Mouse (Mus musculus): ENCODE measurements around the gene Mfrp. TPM values are rescaled to one million over a fixed set of nuclear protein-coding genes. Genes with fewer than 3 reads are reported as not detected.

Mfrp gene
- total and polyA plus RNA-seq, 2 experiments from 2014 or later, result 0.13 to 0.67 TPM

DNA sequence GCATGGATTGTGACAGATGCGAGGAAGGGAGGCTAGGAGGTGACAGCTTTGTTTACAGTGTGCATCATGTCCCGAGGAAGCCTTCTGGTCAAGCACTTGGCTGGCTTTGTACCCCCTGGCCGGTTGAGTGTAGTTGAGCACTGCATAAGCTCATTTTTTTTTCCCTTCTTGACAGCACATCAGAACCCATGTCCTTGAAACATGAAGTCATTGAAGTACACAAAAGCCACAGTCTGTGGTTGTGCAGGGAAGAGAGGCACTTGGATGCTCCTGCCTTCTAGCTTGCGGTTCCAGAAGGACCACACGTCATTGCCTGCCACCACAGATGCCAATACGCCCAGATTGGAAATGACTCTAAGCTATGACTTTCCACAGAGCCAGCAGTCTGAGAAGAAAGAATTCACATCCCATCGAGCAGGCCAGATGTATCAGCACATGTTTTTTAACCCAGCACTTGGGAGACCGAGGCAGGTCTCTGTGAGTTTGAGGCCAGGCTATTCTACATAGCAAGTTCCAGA, 18.5 kb downstream of the Mfrp start:
- H3K4me2 ChIP-seq (ENCODE audit: low read depth), result no peak overlapping the region
- H3K9me3 ChIP-seq (ENCODE audit: low read length), result no peaks in the 10 kb centered on the region
- no peak overlapping the region for H3K9ac ChIP-seq
- no peak for TF ChIP-seq CTCF (IDR thresholded peaks at IDR 0.05; ENCODE audit: low read depth)
- H3K4me1 ChIP-seq (ENCODE audit: insufficient read depth), result no peaks in the 10 kb centered on the region
- H3K27ac ChIP-seq (ENCODE audit: low read depth, low read length), result no peak overlapping the region
- H3K27me3 ChIP-seq (ENCODE audit: insufficient read depth, low read length), result no peaks in the 10 kb centered on the region
- ATAC-seq (no peak), DNase-seq (no peak)
- WGBS, result 84% methylated on average over 8 of the region's 8 CpGs
- no peaks in the 10 kb centered on the region for H3K36me3 ChIP-seq (ENCODE audit: insufficient read depth)
- H3K4me3 ChIP-seq (ENCODE audit: low read depth, low read length), result no peak overlapping the region

DNA sequence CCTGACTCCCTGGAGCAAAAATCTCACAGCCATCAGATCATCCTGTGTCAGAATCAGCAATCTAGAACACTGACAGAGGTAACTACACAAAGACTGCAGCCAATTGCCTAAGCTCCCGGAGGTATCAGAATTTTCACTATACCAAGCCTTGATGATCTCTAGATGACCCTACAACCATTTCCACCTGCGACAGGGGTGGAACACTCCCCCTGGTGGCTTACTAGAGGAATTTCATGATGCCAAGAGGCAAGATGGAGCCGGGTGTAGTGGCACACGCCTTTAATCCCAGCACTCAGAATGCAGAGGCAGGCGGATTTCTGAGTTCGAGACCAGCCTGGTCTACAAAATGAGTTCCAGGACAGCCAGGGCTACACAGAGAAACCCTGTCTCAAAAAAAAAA, 22.8 kb downstream of the Mfrp start:
- 78% methylated on average over 6 of the region's 6 CpGs for WGBS
- ATAC-seq (no peak), DNase-seq (no peak)
- no peaks in the 10 kb centered on the region for H3K4me1 ChIP-seq (ENCODE audit: insufficient read depth)
- H3K36me3 ChIP-seq (ENCODE audit: insufficient read depth), result no peaks in the 10 kb centered on the region
- H3K9ac ChIP-seq, result no peak overlapping the region
- no peak overlapping the region for H3K4me3 ChIP-seq (ENCODE audit: low read depth, low read length)
- no peaks in the 10 kb centered on the region for H3K27me3 ChIP-seq (ENCODE audit: insufficient read depth, low read length)
- no peak overlapping the region for H3K4me2 ChIP-seq (ENCODE audit: low read depth)
- no peak overlapping the region for H3K27ac ChIP-seq (ENCODE audit: low read depth, low read length)
- H3K9me3 ChIP-seq (ENCODE audit: low read length), result no peaks in the 10 kb centered on the region
- peak; percentile 56 for TF ChIP-seq CTCF (IDR thresholded peaks at IDR 0.05; ENCODE audit: low read depth)

DNA sequence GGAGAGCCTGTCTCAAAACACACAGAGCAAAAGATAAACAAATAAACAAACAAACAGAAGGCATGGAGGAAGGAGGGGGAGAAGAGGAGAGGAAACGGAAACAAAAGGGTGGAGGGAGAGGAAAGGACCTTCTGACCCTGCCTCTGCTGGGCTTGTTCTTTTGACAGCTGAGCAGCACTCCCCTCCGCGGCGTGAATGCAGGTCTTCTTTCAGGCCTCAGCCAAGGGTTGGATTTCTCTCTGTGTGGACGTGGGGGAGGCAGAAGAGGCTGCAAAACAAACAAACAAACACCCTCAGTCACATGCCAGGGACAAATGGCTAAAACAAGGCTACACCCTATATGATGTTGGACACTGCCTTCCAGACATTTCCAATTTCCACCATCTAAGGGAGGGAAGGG, 23.5 kb downstream of the Mfrp start:
- DNase-seq, result no peak
- ATAC-seq, result no peak
- H3K4me1 ChIP-seq (ENCODE audit: insufficient read depth), result no peaks in the 10 kb centered on the region
- H3K9me3 ChIP-seq (ENCODE audit: low read length), result no peaks in the 10 kb centered on the region
- no peaks in the 10 kb centered on the region for H3K36me3 ChIP-seq (ENCODE audit: insufficient read depth)
- 59% methylated on average over 5 of the region's 5 CpGs for WGBS
- H3K9ac ChIP-seq, result no peak overlapping the region
- H3K27ac ChIP-seq (ENCODE audit: low read depth, low read length), result no peak overlapping the region
- TF ChIP-seq CTCF (IDR thresholded peaks at IDR 0.05; ENCODE audit: low read depth), result no peak
- H3K27me3 ChIP-seq (ENCODE audit: insufficient read depth, low read length), result no peaks in the 10 kb centered on the region
- no peak overlapping the region for H3K4me3 ChIP-seq (ENCODE audit: low read depth, low read length)
- H3K4me2 ChIP-seq (ENCODE audit: low read depth), result no peak overlapping the region

DNA sequence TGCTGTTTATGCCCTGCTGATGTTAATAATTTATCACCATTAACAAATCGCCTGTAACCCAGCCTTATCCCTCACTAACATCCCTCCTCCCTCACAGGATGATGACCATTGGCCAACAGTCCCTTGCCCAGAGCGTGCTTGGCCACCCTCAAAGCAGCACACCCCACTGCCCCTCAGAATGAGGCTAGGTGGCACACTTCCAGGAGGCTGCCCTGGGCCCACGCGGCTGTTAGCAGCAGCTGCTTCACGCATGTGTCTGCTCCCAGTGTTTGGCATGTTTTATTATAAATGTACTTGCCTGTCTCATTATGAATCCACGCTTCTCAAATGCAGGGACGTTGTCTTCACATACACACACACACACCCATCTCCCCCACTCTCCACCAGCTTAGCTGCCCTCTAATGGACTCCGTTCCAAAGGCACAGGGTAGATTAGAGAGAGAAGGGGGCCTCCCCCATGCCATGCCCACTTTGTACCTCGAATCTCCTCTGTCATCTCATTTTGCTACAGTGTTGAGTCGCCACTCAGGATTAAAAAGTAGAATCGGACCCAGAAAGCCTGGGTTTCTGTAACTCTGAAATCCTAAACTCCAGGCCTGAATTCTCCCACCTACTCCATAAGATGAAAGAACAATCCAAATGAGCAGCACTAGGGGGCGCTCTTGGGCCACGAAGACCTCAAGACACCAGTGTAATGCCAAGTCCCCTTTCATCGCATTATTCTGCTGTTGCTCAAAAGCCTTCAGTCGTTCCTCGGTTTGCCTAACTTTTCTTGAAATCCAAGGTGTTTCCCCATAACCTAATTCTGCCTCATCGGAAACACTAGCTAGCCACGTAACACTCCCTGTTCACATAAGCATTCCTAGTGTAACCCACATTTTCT, 24.3 kb downstream of the Mfrp start:
- no peak overlapping the region for H3K9ac ChIP-seq
- no peaks in the 10 kb centered on the region for H3K4me1 ChIP-seq (ENCODE audit: insufficient read depth)
- peak overlapping the region; percentile 25; the same call in 1 of the 2 replicates for H3K4me2 ChIP-seq (ENCODE audit: low read depth)
- ATAC-seq, result peak; percentile 88
- peak; percentile 93 for TF ChIP-seq CTCF (IDR thresholded peaks at IDR 0.05; ENCODE audit: low read depth)
- H3K27me3 ChIP-seq (ENCODE audit: insufficient read depth, low read length), result 0 out of 2 replicates have a peak, but pooled peaks cover under 1% of the 10 kb centered on the region
- DNase-seq, result peak; percentile 94
- no peak overlapping the region for H3K4me3 ChIP-seq (ENCODE audit: low read depth, low read length)
- H3K9me3 ChIP-seq (ENCODE audit: low read length), result no peaks in the 10 kb centered on the region
- 21% methylated on average over 18 of the region's 18 CpGs for WGBS
- no peaks in the 10 kb centered on the region for H3K36me3 ChIP-seq (ENCODE audit: insufficient read depth)
- no peak overlapping the region for H3K27ac ChIP-seq (ENCODE audit: low read depth, low read length)

DNA sequence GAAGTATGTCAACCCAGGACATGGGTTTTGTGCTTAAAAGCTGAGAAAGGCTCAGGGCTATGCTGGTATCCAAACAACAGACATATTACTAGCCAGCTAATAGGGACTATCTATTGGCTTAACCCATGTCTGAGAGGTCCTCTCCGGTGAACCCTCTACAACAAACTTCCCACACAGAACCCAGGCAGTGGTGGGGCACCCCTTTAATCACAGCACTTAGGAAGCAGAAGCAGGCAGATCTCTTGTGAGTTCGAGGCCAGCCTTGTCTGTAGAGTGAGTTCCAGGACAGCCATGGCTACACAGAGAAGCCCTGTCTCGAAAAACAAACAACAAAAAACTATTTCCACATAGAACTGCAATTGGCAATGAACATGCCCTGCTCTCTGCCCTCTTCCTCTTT, 25.2 kb downstream of the Mfrp start:
- Histone ChIP-seq H3K4me3 (ENCODE audit: low read depth, low read length) (no peak overlapping the region), H3K27ac (ENCODE audit: low read depth, low read length) (no peak overlapping the region), H3K9ac (no peak overlapping the region), H3K4me1 (ENCODE audit: insufficient read depth) (no peaks in the 10 kb centered on the region), H3K27me3 (ENCODE audit: insufficient read depth, low read length) (peaks cover 8% of the 10 kb centered on the region; the same call in 1 of the 2 replicates), H3K4me2 (ENCODE audit: low read depth) (no peak overlapping the region), H3K9me3 (ENCODE audit: low read length) (no peaks in the 10 kb centered on the region), H3K36me3 (ENCODE audit: insufficient read depth) (no peaks in the 10 kb centered on the region)
- DNase-seq (no peak), ATAC-seq (no peak)
- 90% methylated on average over 3 of the region's 3 CpGs for WGBS
- TF ChIP-seq CTCF (IDR thresholded peaks at IDR 0.05; ENCODE audit: low read depth), result no peak

DNA sequence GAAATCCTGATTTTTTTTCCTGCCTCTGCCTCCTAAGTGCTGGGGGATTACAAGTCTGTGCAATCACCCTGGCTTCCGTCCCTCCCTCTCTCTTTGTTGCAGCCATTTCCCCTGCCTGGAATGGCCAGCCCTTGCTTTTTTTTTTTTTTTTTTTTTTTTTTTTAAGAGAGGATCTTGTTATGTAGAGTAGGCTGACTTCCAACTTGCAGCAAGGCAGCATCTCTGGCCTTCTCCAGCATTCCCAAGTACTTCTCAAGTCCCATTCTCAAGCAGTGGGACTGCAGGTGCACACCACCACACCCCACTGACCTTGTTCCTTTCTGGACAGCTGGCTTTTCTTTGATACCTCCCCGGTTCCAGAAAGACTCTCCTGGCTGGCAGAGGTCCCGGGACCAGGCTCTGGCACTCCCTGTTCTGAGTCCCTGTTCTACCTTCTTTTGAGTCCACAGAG, 25.8 kb downstream of the Mfrp start:
- H3K4me3 ChIP-seq (ENCODE audit: low read depth, low read length), result no peak overlapping the region
- ATAC-seq, result no peak
- H3K36me3 ChIP-seq (ENCODE audit: insufficient read depth), result no peaks in the 10 kb centered on the region
- no peak for TF ChIP-seq CTCF (IDR thresholded peaks at IDR 0.05; ENCODE audit: low read depth)
- no peak for DNase-seq
- WGBS, result 40% methylated on average over 3 of the region's 3 CpGs
- H3K4me2 ChIP-seq (ENCODE audit: low read depth), result no peak overlapping the region
- no peaks in the 10 kb centered on the region for H3K4me1 ChIP-seq (ENCODE audit: insufficient read depth)
- H3K27ac ChIP-seq (ENCODE audit: low read depth, low read length), result no peak overlapping the region
- H3K9ac ChIP-seq, result no peak overlapping the region
- peaks cover 8% of the 10 kb centered on the region; the same call in 1 of the 2 replicates for H3K27me3 ChIP-seq (ENCODE audit: insufficient read depth, low read length)
- no peaks in the 10 kb centered on the region for H3K9me3 ChIP-seq (ENCODE audit: low read length)

DNA sequence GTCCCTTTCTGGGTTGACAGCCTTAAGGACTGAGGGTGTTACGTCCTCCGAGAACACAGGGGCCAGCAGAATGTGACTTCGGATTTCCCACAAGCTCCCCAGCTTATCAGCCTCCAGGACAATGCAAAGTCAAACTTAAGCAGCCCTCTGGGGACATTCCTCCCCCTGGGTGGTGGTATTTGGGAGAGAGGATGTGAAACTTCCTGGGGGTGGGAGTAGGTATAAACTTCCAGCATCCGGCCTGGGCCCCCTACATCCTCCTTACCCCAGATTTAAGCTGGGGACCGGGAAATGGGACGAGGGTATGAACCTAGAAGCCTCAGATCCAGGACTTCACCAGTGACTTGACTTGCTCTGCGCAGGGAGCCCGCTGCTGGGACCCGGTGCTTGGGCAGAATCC, 28.1 kb downstream of the Mfrp start:
- H3K27me3 ChIP-seq (ENCODE audit: insufficient read depth, low read length), result peaks cover 14% of the 10 kb centered on the region; the same call in 1 of the 2 replicates
- peak overlapping the region; percentile 57 for H3K4me2 ChIP-seq (ENCODE audit: low read depth)
- H3K4me3 ChIP-seq (ENCODE audit: low read depth, low read length), result peak overlapping the region; percentile 28
- H3K4me1 ChIP-seq (ENCODE audit: insufficient read depth), result 0 out of 2 replicates have a peak, but pooled peaks cover 4% of the 10 kb centered on the region
- ATAC-seq (no peak), DNase-seq (no peak)
- TF ChIP-seq CTCF (IDR thresholded peaks at IDR 0.05; ENCODE audit: low read depth), result no peak
- WGBS, result 17% methylated on average over 9 of the region's 9 CpGs
- H3K9ac ChIP-seq, result peak overlapping the region; percentile 37; the same call in 1 of the 2 replicates
- H3K27ac ChIP-seq (ENCODE audit: low read depth, low read length), result peak overlapping the region; percentile 54; the same call in 1 of the 2 replicates
- H3K9me3 ChIP-seq (ENCODE audit: low read length), result no peaks in the 10 kb centered on the region
- H3K36me3 ChIP-seq (ENCODE audit: insufficient read depth), result no peaks in the 10 kb centered on the region

Measured in forebrain, postnatal 0 days (tissue).